Mouse (Mus musculus) spleen, adult 12 weeks (tissue): ENCODE data around the gene Gpx5.

Experiments
- DNase-seq: peaks from one replicate; pipeline ENCODE4 v3.0.0; 2022; ENCODE audit warnings: low spot score

Gene Gpx5

GRCm38 (mm10) chr13:21292631-21293030 lies at the start of gene Gpx5:
Gpx5 (minus strand) TSS chr13:21292731.
- no peak for DNase-seq

DNA sequence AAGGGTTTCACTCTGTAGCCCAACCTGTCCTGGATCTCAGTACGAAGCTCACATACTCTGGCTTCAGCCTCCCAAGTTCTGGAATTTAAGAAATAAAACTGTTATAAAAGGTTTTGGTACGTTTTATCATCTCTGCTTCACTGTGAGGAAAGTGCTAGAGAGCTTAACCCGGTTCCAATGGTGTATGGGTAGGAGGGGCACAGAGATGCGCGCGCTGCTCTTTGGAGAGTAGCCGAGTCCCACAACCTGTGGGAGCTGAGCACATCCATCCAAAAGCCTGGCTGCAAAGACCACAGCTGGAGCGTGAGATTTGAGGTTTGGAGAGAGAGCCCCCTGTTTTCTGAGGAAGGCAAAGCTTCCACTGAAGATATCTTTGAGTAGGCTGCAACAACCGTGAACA lies 34.9 kb upstream of the Gpx5 start:
- no peak for DNase-seq

DNA sequence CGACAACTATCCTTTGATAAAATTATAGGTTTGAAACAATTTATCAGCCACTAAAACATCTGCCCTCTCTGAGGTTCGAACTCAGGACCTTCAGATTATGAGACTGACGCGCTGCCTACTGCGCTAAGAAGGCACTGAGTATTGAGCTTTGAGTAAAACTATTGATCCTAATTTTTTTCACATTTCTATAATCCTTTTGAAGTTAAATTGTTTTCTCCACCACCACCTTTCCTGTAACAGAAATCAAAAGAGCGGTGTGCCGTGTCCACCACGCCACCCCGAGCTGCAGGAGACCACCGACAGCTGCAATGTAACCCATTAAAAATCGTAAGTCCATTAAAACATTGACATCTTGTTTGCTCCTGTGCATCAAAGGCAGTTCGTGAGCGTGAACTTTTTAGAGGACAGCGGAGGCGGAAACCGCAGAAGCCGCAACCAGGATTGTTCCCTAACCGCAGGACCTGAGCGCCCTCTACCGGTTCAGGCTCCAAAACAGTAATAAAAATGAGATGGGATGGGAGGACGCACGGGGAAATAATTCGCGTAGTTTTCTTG lies 34.2 kb upstream of the Gpx5 start:
- peak; percentile 33 for DNase-seq

DNA sequence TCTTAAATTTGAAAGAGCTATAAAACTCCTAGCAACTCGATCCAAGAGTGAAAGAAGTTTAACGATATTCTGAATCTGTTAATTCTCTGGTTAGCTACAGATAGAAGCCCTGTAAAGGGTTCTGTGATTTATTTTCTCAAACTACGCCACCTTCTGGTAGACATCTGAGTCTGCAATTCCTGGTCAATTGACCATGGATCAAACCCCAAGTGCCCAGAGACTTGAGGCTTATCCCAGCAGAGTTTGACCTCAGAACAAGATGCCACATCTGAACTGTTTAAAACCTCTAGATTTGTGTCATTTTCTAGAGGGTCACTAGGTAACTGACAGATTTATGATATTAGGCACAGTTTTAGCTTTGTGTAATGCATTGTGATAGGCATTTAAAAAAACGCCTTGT lies 33.7 kb upstream of the Gpx5 start:
- no peak for DNase-seq

- no peak for DNase-seq
Observed at GRCm38 (mm10) chr13:21323405-21323804, 30.9 kb upstream of the Gpx5 start.

DNA sequence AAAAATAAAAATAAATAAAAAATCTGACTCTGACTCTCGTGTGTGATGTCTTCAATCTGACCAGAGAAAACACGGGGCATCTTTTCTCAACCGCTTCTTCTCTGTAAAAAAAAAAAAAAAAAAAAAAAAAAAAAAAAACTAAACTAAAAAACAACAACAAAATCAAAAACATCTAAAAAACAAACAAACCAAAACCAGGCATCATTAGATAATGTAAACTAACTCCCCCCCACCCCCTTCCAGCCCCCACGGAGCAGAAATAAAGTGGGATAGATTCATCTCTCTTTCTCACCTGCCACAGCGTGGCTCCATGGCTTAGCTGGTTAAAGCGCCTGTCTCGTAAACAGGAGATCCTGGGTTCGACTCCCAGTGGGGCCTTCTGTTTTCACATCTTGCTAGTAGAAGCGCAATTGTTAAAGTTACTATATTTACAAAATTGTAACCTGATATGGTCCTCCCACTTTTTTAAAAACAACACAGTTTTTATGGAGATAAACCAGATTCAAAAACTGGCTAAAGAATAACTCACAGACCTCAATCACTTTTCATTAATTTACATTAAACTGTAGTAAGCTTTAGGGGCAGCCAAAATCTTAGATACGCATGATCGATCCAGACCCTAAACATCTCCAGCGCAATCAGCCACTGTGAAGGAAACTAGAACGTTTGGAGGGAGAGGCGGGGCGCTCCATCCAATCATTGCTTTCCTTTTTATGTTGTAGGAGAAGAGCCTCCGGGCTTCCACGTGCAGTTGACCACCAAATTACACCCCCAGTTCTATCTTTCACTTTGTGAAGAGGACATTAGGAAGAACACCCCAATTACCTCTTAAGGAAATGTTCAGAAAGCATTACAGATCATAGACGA lies 30.2 kb upstream of the Gpx5 start:
- no peak for DNase-seq

DNA sequence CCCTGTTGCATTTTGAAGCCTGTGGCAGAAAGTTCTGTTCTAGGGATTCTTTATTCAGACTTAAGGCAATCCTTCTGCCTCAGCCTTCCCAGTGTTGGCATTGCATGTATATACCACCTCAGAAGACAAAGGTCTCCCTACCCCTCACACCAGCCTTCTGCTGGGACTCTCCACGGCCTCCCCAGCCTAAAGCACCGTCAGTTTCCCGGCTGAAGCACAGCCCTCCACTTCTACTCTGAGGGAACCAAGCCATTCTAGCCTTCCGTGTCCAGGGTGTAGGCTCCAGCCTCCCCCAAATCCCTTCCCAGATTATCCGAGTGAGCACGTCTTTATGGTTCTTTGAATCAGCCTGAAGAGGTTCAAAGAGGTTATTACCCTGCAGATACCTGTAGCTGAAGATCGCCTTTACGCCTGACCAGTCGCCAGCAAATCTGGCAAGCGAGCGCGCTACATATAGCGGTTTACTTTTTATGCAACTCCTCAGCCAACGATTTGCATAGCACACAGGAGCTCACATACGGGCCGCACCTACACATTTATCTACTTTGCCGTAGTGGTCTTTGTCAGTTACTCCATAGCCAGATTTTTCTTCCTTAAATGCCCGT lies 29.5 kb upstream of the Gpx5 start:
- DNase-seq: no peak

- no peak for DNase-seq
Observed at GRCm38 (mm10) chr13:21320262-21320661, 27.7 kb upstream of the Gpx5 start.

DNA sequence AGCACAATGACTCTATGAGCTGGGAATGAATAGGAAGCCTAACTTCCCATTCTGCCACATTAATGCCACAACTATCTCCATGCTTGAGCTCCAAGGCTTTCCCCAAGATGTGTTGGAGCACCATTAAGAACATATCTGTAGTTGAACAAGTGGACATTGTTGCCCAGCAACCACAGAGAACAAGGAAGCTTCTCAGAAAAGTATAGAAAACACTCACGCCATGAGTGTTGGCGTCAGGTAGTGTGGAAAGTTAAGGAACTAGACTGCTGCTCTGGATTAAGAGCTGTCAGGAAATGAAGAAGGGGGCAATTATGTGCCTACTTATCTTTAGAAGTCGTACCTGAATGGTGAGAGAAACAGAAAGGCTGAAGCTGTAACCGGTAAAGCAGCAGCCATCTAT lies 21.4 kb upstream of the Gpx5 start:
- DNase-seq: no peak

GRCm38 (mm10) chr13:21312854-21313253 lies 20.3 kb upstream of the Gpx5 start:
- DNase-seq: no peak

DNA sequence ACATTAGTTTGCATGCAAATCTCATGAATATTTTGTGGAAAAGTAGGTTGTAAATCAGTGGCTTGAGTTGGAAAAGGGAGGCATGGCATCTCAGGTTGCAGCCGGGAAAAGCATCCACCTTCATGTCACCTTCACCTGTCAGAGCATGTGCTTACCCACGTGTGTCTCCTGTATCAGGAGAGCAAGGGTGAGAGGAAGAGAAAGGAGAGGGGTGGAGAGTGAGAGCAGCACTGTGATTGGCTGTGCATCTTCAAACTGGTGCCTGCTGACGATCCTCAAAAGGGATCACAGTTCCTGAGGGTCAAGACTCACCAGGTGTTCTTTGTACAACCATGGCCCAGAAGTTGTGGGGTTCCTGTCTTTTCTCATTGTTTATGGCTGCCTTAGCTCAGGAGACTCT lies 19.4 kb upstream of the Gpx5 start, which contains the start of gene Gpx6:
Gene Gpx6, plus strand, starts transcription at position 200 of the 400 bp plus-strand sequence.
- DNase-seq: no peak

GRCm38 (mm10) chr13:21309788-21310187 lies 17.3 kb upstream of the Gpx5 start:
- DNase-seq: no peak

DNA sequence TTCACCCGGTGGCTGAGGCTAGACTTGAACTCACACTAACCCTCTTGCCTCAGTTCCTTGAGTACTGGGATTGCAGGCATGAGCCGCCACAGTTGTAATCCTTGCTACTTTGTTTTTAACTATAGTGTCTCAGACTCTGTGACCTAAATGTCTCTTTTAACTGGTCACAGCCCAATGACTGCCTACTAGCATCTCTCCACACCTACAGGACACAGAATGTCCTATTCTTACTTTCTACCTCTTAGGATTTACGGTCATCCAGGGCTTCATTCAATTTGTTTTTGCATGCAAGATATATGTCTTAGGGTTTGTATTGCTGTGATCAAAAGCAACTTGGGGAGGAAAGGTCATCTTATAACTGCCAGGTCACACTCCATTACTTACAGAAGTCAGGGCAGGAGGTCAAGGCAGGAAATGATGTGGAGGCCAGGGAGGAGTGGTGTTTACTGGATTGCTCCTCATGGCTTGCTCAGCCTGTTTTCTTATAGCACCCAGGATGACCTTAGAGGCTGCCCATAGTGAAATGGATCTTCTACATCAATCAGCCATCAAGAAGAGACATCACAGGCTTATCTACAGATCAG lies 12.0 kb upstream of the Gpx5 start:
- no peak for DNase-seq

DNA sequence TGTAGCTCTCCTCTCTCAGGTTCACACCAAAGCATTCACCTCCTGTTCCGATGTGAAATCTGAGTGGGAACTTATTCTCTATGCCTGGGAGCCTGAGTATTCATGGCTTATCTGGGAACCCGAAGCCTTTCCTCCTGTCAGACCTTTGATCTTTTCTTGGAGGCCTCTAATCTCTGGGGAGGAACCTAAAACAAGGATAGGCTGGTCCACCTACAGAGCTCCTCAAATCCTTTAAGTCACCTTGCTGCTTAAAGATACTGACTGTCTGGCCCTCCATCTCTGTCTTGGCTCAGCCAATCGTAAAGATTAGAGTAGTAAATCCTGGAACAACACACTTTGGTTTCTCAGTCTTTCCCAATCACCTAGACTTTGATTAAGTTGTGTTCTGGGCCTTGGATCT lies 6.0 kb upstream of the Gpx5 start:
- no peak for DNase-seq

GRCm38 (mm10) chr13:21279559-21279958 lies 13.0 kb downstream of the Gpx5 start:
- DNase-seq: peak; percentile 12

DNA sequence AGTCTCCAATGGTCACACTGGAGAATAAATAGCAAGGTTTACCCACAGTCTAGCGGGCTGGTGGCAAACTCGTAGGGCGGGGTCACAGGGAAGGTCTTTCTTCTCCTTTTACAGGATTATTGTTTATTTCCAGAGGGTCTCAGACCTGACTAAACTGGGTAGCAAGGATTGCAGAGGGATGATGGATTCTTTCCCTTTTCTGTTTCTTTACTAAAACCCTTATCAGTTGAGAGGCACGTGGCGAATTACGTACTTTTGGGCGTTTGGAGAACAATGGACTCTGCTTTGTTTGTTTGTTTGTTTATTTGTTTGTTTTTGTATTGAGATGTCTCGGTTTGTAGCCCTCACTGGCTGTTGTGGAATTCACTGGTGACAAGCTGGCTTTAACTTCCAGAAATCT lies 13.5 kb downstream of the Gpx5 start:
- DNase-seq: no peak

GRCm38 (mm10) chr13:21276551-21276950 lies 16.0 kb downstream of the Gpx5 start:
- no peak for DNase-seq

DNA sequence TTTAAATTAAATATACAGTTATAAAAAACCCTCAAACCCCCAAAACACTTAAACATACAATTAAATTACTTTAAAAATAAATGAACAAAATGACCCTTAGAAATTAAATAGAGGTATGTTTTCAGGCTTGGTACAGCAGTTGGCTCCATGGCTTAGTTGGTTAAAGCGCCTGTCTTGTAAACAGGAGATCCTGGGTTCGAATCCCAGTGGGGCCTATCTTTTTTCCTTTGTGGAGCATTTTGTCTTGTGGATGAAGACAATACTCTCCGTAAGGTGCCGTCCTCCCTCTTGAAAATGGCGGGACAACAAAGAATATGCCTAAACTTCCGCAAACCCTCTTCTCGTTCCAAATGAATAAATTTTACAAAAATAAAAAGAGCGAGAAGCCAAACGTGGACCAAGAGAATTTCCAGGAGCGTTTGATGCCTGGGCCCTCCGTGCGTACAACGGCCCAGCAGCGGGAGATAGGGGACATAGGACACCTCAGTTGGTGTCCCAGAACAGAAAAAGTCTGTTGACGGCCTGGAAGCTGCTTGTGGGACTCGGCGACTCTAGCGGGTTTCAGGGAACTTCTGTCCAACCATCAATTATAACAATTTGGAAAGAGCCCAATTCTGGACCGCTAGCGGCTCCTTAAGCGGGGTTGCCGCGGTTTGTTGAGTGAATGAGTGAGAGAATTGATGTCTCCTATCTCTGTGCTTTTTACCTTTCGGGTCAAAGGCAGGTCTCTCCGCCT lies 16.5 kb downstream of the Gpx5 start:
- DNase-seq: peak; percentile 17

- no peak for DNase-seq
Observed at GRCm38 (mm10) chr13:21275021-21275814, 17.3 kb downstream of the Gpx5 start.

DNA sequence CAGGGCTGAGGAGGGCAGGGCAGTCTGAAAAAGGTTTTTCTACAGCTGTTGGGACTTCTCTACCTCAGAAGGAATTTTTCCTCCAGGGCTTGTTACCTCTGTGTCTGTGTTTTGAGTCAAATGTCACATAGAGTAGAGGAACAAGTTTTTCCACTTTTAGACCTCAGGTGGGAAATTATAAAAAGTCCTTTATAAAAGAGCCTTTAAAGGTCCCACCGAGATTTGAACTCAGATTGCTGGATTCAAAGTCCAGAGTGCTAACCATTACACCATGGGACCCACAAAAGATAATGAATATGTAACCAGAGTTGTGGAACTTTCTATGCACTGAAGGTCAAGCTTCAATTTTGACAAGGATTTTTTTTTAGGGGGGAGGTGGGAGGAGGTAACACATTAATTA lies 24.3 kb downstream of the Gpx5 start:
- DNase-seq: no peak

- DNase-seq: no peak
Observed at GRCm38 (mm10) chr13:21267541-21267940, 25.0 kb downstream of the Gpx5 start.
